Mouse (Mus musculus) MEL (cell line): Measurements from ENCODE around the gene Cyth3.

Experiments
- CTCF ChIP-seq, 3 experiments: IDR thresholded peaks in 2 of 3; conservative IDR thresholded peaks in 1 of 3; 2 replicates each; pipeline ENCODE4 v1.5.1; 2011 to 2012; ENCODE audit warnings: low read length in 3 of 3, low read depth in 2 of 3, mild to moderate bottlenecking in 2 of 3, improper control_type of control experiment in 1 of 3, inconsistent platforms in 1 of 3, mixed read lengths in 1 of 3, moderate library complexity in 1 of 3; ENCODE audit not compliant: control insufficient read depth in 1 of 3, insufficient read depth in 1 of 3, poor library complexity in 1 of 3, severe bottlenecking in 1 of 3
- MXI1 ChIP-seq: IDR thresholded peaks from 2 replicates; pipeline ENCODE4 v1.6.1; 2011; ENCODE audit warnings: mild to moderate bottlenecking, low read depth, low read length, improper control_type of control experiment
- ZKSCAN1 ChIP-seq: IDR thresholded peaks from 2 replicates; pipeline ENCODE4 v1.6.1; 2012; ENCODE audit warnings: low read depth, mild to moderate bottlenecking, inconsistent platforms, low read length, improper control_type of control experiment, moderate library complexity

- TF ChIP-seq ZKSCAN1: no peak
- no peak for TF ChIP-seq MXI1
- no peak for TF ChIP-seq CTCF (IDR thresholded peaks at IDR 0.05 in 2 of 3, conservative IDR thresholded peaks at IDR 0.05 in 1 of 3; ENCODE audit: control insufficient read depth in 1 of 3, insufficient read depth in 1 of 3, low read depth in 2 of 3, low read length in 3 of 3, poor library complexity in 1 of 3, severe bottlenecking in 1 of 3)
Observed at GRCm38 (mm10) chr5:143651855-143652631, 29.8 kb downstream of the Cyth3 start.
